Mouse (Mus musculus) forebrain, embryonic 14.5 days (tissue): ENCODE measurements around the gene Pcsk4. TPM values are rescaled to one million over a fixed set of nuclear protein-coding genes. Genes with fewer than 3 reads are reported as not detected.

Source experiments
- ATAC-seq: fragments of 200-750 bp; cut with Nextera tagmentation; 2 replicates; pipeline ENCODE4 v1.8.0; 2017; ENCODE audit warnings: mild to moderate bottlenecking, moderate library complexity
- DNase-seq: peaks from one replicate; pipeline ENCODE4 v3.0.0-alpha.2; 2015; ENCODE audit warnings: low spot score
- H3K27ac ChIP-seq: fragments of 300-500 bp; sonication (generic); 2 replicates; pipeline ENCODE4 v1.5.1; 2014; ENCODE audit warnings: low read depth, mild to moderate bottlenecking, control low read depth, low read length, moderate library complexity
- H3K27me3 ChIP-seq: fragments of 300-500 bp; sonication (generic); replicated peaks from 2 replicates; pipeline ENCODE4 v1.6.1; 2014; ENCODE audit warnings: low read length, control low read depth, mixed read lengths; ENCODE audit not compliant: control insufficient read depth, insufficient read depth
- H3K36me3 ChIP-seq: fragments of 300-500 bp; sonication (generic); 2 replicates; pipeline ENCODE4 v1.6.1; 2014; ENCODE audit warnings: low read length, control low read depth; ENCODE audit not compliant: control insufficient read depth, insufficient read depth
- H3K4me1 ChIP-seq: fragments of 300-500 bp; sonication (generic); 2 replicates; pipeline ENCODE4 v1.6.1; 2014; ENCODE audit warnings: antibody characterized with exemption, low read length, control low read depth; ENCODE audit not compliant: control insufficient read depth, insufficient read depth
- H3K4me2 ChIP-seq: fragments of 300-500 bp; sonication (generic); 2 replicates; pipeline ENCODE4 v1.6.1; 2014; ENCODE audit warnings: mild to moderate bottlenecking, control low read depth, low read length
- H3K4me3 ChIP-seq: fragments of 300-500 bp; sonication (generic); 2 replicates; pipeline ENCODE4 v1.5.1; 2014; ENCODE audit warnings: low read depth, low read length, control low read depth
- H3K9ac ChIP-seq: fragments of 300-500 bp; sonication (generic); 2 replicates; pipeline ENCODE4 v1.6.1; 2014; ENCODE audit warnings: mild to moderate bottlenecking, low read length, control low read depth, moderate library complexity
- H3K9me3 ChIP-seq: fragments of 300-500 bp; sonication (generic); replicated peaks from 2 replicates; pipeline ENCODE4 v1.6.1; 2016; ENCODE audit warnings: low read length, control low read depth, mixed read lengths; ENCODE audit not compliant: control insufficient read depth
- WGBS: fragments of 180-500 bp; shearing (Covaris S2); extraction: QIAGEN DNeasy Blood & Tissue Kit; methylation state at CpG from one replicate; pipeline ENCODE4 v1.1.7; 2014; 5-methylcytosine and 5-hydroxymethylcytosine counted together
- polyA plus RNA-seq: library from polyadenylated mRNA; unstranded; fragments of >200 nt; fragmentation: Nextera tagmentation; extraction: Ambion mirVana; gene quantifications from 2 replicates; pipeline ENCODE4 v1.2.1, GENCODE M21; 2014

Pcsk4 gene
- 1.6 and 2.4 TPM in 2 replicates for polyA plus RNA-seq

DNA sequence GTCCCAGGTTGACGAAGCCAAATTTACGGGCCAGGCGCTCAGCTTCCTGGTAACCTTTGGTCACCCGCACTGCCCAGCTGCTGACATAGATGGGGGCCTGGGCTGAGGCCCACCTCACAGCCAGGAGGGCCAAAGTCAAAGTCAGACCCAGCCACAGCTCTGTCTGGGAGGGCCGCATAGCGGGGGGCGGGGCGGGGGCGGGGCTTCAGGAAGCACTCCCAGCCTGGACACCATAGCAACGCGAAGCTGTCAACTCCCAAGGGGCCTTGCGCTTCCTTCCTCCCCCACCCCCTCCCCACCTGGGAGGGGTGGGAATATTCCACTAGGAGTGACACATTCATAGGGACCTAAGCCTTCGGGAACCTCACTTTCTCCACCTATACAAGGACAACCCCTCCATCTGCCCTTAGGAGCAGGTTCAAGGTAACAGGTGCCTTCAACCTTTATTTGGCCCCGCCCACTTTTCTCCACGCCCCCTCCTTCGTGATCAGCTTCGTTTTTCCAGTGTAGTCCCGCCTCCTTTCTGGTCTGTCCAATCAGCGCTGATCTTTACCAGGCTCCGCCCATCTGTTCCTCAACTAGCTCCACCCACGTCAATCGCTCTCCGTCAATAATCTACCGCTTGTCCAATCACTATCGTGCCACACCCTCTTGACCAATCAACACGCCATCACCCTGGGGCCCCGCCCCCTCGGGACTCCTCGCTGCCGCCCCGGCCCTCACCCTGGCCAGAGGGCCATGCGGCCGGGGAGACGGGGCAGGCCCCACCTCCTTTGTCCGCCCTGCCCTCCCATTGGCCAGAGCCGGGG is at the start of gene Pcsk4, which contains the start of gene Reep6:
Gene Pcsk4, minus strand, starts transcription at position 226 of the 809 bp plus-strand sequence.
Gene Reep6, plus strand, starts transcription at position 681 of the 809 bp plus-strand sequence.
- Histone ChIP-seq H3K36me3 (no peaks in the 10 kb centered on the region), H3K9ac (peak within 1 kb of the TSS; percentile 46), H3K9me3 (no peaks in the 10 kb centered on the region), H3K4me1 (peaks cover 11% of the 10 kb centered on the region), H3K4me3 (peak within 1 kb of the TSS; percentile 40), H3K27ac (no peak within 1 kb of the TSS; the same call in 1 of the 2 replicates), H3K4me2 (peak within 1 kb of the TSS; percentile 79), H3K27me3 (peaks cover 7% of the 10 kb centered on the region; the same call in 1 of the 2 replicates)
- DNase-seq, result peak; percentile 97
- ATAC-seq, result peak; percentile 94
- WGBS, result 4% methylated on average over 34 of the region's 36 CpGs

DNA sequence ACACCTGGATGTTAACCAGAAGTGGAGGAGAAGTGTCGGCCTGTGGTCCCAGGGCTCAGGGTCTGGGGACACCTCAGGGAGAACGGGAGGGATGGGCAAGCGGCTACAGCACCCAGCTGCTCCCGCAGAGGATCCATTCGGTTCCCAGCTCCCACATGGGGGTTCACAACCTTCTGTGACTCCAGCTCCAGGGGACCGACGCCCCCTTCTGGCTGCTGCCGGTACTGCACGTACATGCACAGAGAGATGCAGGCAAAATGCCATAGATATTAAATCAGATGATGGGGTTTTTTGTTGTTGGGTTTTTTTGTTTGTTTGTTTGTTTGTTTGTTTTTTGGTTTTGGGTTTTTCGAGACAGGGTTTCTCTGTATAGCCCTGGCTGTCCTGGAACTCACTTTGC is 48.4 kb upstream of the Pcsk4 start:
- no peaks in the 10 kb centered on the region for H3K27me3 ChIP-seq
- DNase-seq, result no peak

DNA sequence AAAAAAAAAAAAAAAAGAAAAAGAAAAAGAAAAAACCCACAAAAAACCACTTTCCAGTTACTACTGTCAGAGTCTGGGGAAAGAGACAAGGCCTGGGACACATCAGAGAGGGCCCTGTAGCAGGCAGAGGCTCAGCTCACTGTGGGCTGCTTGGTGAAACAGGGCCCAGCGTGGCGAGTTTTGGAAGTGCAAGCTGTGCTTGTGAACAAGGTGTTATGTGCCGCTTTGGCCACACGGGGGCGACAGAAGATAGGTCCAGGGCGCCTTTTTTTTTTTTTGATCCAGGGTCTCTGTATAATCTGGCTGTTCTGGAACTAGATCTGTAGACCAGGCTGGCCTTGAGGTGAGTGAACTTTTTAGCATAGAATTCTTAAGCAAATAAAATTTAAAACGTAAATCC is 46.9 kb upstream of the Pcsk4 start:
- H3K9ac ChIP-seq, result no peak overlapping the region
- DNase-seq (peak; percentile 96), ATAC-seq (peak; percentile 64; the same call in 1 of the 2 replicates)
- H3K4me2 ChIP-seq, result no peak overlapping the region
- no peaks in the 10 kb centered on the region for H3K9me3 ChIP-seq
- WGBS, result 1% methylated on average over 7 of the region's 7 CpGs
- H3K27me3 ChIP-seq, result no peaks in the 10 kb centered on the region
- no peak overlapping the region for H3K27ac ChIP-seq
- 0 out of 2 replicates have a peak, but pooled peaks cover 6% of the 10 kb centered on the region for H3K4me1 ChIP-seq
- no peak overlapping the region for H3K4me3 ChIP-seq
- peaks cover 23% of the 10 kb centered on the region for H3K36me3 ChIP-seq

More for the DNA sequence above, 48.4 kb upstream of the Pcsk4 start:
- 53% methylated on average over 10 of the region's 10 CpGs for WGBS
- H3K9ac ChIP-seq, result no peak overlapping the region
- H3K4me1 ChIP-seq, result no peaks in the 10 kb centered on the region
- H3K36me3 ChIP-seq, result peaks cover 38% of the 10 kb centered on the region
- no peaks in the 10 kb centered on the region for H3K9me3 ChIP-seq
- H3K4me2 ChIP-seq, result no peak overlapping the region
- no peak for ATAC-seq
- no peak overlapping the region for H3K4me3 ChIP-seq
- no peak overlapping the region for H3K27ac ChIP-seq

DNA sequence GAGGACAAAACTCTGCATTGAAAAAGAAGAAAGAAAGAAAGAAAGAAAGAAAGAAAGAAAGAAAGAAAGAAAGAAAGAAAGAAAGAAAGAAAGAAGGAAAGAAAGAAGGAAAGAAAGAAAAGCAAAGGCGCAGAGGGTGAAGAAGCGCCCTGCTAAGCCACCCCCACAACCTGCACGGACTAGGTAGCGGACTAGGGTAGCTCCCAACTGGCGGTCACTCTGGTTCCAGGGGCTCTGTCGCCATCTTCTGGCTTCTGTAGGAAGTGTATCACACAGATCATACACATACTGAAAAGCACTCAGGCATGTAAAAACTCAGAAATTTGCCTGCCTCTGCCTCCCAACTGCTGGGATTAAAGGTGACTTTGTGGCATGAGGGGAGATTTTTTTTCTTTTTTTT is 44.8 kb upstream of the Pcsk4 start:
- Histone ChIP-seq H3K9ac (no peak overlapping the region), H3K27ac (no peak overlapping the region), H3K9me3 (no peaks in the 10 kb centered on the region), H3K4me3 (no peak overlapping the region), H3K27me3 (no peaks in the 10 kb centered on the region), H3K4me1 (0 out of 2 replicates have a peak, but pooled peaks cover 6% of the 10 kb centered on the region), H3K36me3 (peaks cover 3% of the 10 kb centered on the region), H3K4me2 (no peak overlapping the region)
- ATAC-seq (no peak), DNase-seq (peak; percentile 67)
- 23% methylated on average over 6 of the region's 6 CpGs for WGBS

DNA sequence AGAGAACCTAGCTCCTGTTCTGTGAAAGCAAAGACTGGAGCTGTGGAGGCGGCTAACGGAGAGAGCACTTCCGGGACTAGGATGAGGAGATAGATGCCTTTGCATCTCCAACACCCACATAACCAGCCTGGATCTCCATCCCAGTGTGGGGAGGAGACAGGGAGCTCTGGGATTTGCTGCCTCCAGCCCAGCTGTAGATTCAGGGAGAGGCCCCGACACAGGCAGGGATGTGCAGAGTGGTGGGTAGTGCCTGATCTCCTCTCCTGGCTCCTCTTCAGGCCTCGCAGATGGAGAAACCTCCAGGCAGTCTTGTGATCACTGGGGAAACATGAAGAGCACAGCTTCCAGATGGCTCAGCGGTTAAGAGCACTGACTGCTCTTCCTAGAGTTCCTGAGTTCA is 43.4 kb upstream of the Pcsk4 start:
- no peak overlapping the region for H3K9ac ChIP-seq

DNA sequence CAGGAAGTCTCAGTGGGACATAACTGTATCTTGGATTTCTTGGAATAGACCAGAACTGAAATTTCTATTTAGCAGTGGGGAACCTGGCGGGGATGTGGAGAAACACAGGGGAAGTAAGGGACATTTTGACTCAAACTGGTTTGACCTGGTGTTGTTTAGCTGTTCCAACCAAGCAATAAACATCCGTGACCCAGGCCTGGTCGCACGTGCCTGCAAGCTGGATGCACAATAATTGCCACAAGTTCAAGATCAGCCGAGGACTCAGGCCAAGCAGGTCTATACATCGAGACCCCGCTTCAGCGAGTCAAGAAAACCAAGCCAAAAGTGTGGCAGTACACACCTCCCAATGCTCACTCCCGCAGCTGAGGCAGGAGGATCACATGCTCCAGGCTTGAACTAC is 42.7 kb upstream of the Pcsk4 start:
- H3K4me1 ChIP-seq, result 0 out of 2 replicates have a peak, but pooled peaks cover 6% of the 10 kb centered on the region
- no peak overlapping the region for H3K4me3 ChIP-seq
- ATAC-seq, result no peak
- H3K4me2 ChIP-seq, result peak overlapping the region; percentile 24
- no peak overlapping the region for H3K27ac ChIP-seq
- H3K9me3 ChIP-seq, result no peaks in the 10 kb centered on the region
- peak overlapping the region; percentile 1; the same call in 1 of the 2 replicates for H3K9ac ChIP-seq
- H3K27me3 ChIP-seq, result no peaks in the 10 kb centered on the region
- no peak for DNase-seq
- WGBS, result 48% methylated on average over 9 of the region's 9 CpGs
- H3K36me3 ChIP-seq, result no peaks in the 10 kb centered on the region

More for the DNA sequence above, 43.4 kb upstream of the Pcsk4 start:
- Histone ChIP-seq H3K9me3 (no peaks in the 10 kb centered on the region), H3K27ac (no peak overlapping the region), H3K4me1 (0 out of 2 replicates have a peak, but pooled peaks cover 6% of the 10 kb centered on the region), H3K36me3 (no peaks in the 10 kb centered on the region), H3K4me3 (no peak overlapping the region), H3K4me2 (no peak overlapping the region), H3K27me3 (no peaks in the 10 kb centered on the region)
- DNase-seq (no peak), ATAC-seq (no peak)
- WGBS, result 87% methylated on average over 6 of the region's 6 CpGs

DNA sequence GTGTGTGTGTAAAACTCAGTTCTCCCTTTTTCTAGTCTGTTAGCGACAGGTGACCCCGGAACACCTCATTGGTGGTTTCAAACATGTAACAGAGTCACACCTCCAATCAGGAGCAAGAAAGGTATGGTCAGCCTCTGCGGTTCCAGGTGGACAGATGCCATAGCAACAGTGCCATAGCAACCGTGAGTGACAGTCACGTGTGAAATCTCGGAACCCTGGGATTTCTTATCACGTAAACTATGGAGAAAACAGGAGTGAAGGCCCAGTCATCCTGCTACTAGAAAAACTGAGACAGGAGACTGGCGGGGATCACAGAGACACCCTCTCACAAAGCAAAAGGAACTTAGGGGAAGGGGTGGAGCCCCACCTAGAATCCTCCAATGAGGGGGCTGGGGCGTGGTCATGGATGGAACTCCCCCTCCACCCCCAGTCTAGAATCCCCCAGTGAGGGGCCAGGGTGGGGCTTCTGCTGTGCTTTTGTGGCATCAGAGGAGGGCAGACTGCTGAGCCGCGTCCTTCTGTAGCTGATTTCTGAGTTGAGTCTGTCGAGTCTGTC is 42.2 kb upstream of the Pcsk4 start:
- Histone ChIP-seq H3K9ac (peak overlapping the region; percentile 1; the same call in 1 of the 2 replicates), H3K27ac (no peak overlapping the region), H3K4me3 (no peak overlapping the region; the same call in 1 of the 2 replicates), H3K4me1 (0 out of 2 replicates have a peak, but pooled peaks cover 6% of the 10 kb centered on the region), H3K4me2 (peak overlapping the region; percentile 24), H3K36me3 (no peaks in the 10 kb centered on the region), H3K9me3 (no peaks in the 10 kb centered on the region), H3K27me3 (no peaks in the 10 kb centered on the region)
- DNase-seq (peak; percentile 84), ATAC-seq (peak; percentile 82)
- WGBS, result 3% methylated on average over 12 of the region's 12 CpGs

DNA sequence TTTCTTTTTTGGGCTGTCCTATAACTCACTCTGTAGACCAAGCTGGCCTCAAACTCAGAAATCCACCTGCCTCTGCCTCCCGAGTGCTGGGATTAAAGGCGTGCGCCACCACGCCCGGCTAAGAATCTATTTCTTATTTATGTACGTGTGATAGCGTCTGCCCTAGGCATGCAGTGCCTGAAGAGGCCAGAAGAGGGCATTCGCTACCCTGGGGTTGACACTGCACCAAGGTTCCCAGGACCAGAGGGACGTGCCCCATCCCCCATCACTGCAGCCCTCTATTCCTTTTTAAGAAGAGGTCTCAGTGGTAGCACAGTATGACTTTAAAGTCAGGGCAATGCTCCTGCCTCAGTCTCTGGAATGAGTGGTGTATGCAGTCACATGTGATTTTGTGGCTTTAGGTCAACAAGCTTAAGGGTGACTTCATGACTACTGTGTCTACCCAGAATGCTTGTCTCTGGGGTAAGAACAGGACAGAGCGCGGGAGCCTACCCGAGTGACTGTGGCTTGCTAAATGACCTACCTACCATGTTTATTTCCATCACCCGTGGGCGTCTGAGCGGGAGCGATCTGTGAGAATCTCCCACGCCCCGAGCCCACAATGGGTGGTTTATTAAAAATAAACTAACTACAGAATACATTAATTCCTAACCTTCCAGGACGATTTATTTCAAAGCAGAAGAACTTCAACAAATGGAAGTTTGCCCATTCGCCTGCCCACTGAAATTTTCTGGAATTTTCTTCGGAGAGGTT is 40.9 kb upstream of the Pcsk4 start:
- Histone ChIP-seq H3K4me2 (no peak overlapping the region), H3K4me3 (no peak overlapping the region), H3K27ac (no peak overlapping the region), H3K36me3 (no peaks in the 10 kb centered on the region), H3K9me3 (no peaks in the 10 kb centered on the region), H3K27me3 (no peaks in the 10 kb centered on the region), H3K9ac (no peak overlapping the region), H3K4me1 (0 out of 2 replicates have a peak, but pooled peaks cover 6% of the 10 kb centered on the region)
- 86% methylated on average over 21 of the region's 21 CpGs for WGBS
- ATAC-seq (no peak), DNase-seq (no peak)
